ENCODE assay signal across 8 mouse cellular contexts in the genomic region with DNA sequence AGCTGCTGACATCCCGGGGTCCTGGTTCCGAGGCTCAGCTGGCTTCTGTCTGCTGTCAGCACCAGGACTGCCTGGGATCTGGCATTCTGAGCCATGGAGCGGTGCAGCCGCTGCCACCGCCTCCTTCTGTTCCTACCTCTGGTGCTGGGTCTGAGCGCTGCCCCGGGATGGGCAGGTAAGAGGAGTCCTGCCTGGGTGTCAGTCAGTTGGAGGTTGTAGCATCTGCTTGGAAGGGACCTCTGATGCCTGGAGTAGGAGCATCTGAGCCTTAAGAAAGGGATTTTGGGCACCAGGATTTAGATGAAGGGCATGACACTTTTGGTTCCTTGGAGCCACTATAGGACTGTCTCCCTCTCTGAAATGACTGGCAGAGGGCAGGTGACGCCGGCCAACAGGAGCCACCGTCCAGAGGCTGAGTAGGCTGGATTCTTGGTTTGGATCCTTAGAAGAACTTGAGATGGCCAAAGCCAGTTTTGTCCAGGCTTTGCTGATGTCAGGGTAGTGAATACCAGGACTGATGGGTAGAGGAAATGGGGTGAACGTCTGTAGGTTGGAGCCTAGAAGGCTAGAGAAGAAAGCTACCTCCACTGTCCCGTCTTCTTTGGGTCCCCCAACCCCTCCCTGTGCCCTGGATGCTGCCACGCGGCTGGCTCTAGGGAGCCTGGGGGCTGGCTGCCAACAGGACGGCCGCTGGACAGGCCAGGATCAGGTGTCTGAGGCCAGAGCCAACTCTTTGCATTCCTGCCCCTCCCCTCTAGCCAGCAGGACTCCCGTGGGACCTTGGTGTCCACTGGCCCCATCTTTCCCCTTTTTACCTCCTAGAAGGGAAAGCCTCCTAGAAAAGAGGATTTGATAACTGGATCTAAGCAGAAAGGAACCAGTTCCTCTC. TPM values are rescaled to one million over a fixed set of nuclear protein-coding genes. Genes with fewer than 3 reads are reported as not detected.
DNase-seq lines count a peak whose midpoint lies in the region; ATAC-seq and TF ChIP-seq lines count a peak whose summit lies in the region.

No protein-coding gene starts in this region.

- H3K36me3 ChIP-seq in forebrain, postnatal 0 days (ENCODE audit: insufficient read depth), result peaks cover 33% of the 10 kb centered on the region
- H3K36me3 ChIP-seq in hindbrain, embryonic 14.5 days (replicated peaks; ENCODE audit: control insufficient read depth, insufficient read depth), result peaks cover 34% of the 10 kb centered on the region
- H3K36me3 ChIP-seq in neural tube, embryonic 13.5 days, result peaks cover 34% of the 10 kb centered on the region

- peak; percentile 18 for DNase-seq in left cerebral cortex, adult 11 months (ENCODE audit: low spot score)
- no peak for DNase-seq in left cerebral cortex, postnatal 25 days (ENCODE audit: low spot score in 2 of 2)
- DNase-seq in forebrain, postnatal 0 days, result peak; percentile 20
- DNase-seq in hindbrain, embryonic 14.5 days (ENCODE audit: low spot score), result no peak
- DNase-seq in spleen, postnatal 14 days (ENCODE audit: low spot score in 2 of 2), result no peak

- H3K4me2 ChIP-seq in forebrain, postnatal 0 days (ENCODE audit: low read depth), result peak overlapping the region; percentile 49
- H3K4me2 ChIP-seq in hindbrain, embryonic 14.5 days (replicated peaks), result peak overlapping the region; percentile 51
- H3K4me2 ChIP-seq in neural tube, embryonic 13.5 days, result peak overlapping the region; percentile 62

- no peaks in the 10 kb centered on the region for H3K9me3 ChIP-seq in forebrain, postnatal 0 days (ENCODE audit: low read length)
- H3K9me3 ChIP-seq in hindbrain, embryonic 14.5 days (ENCODE audit: control insufficient read depth, low read length), result no peaks in the 10 kb centered on the region
- H3K9me3 ChIP-seq in neural tube, embryonic 13.5 days, result no peaks in the 10 kb centered on the region

- no peak for TF ChIP-seq POLR2A in bone marrow macrophage, adult 2 months (IDR thresholded peaks at IDR 0.05; ENCODE audit: borderline replicate concordance, low read depth, low read length)

- no peaks in the 10 kb centered on the region for H3K4me1 ChIP-seq in bone marrow macrophage, adult 2 months (ENCODE audit: control insufficient read depth, insufficient read depth, low read length)
- H3K4me1 ChIP-seq in forebrain, postnatal 0 days (ENCODE audit: insufficient read depth), result peaks cover 9% of the 10 kb centered on the region; the same call in 1 of the 2 replicates
- peaks cover 19% of the 10 kb centered on the region for H3K4me1 ChIP-seq in hindbrain, embryonic 14.5 days (replicated peaks; ENCODE audit: control insufficient read depth, insufficient read depth, low read length)
- peaks cover 43% of the 10 kb centered on the region for H3K4me1 ChIP-seq in neural tube, embryonic 13.5 days (replicated peaks)

- intact Hi-C loops in left cerebral cortex, postnatal 25 days (cut with DNase I), result no loop called here

- peak; percentile 18 for ATAC-seq in forebrain, postnatal 0 days
- no peak for ATAC-seq in hindbrain, embryonic 14.5 days (ENCODE audit: low FRiP score)
- ATAC-seq in neural tube, embryonic 13.5 days (ENCODE audit: low read depth), result peak; percentile 8; the same call in 1 of the 2 replicates
- ATAC-seq in inflammation-experienced regulatory T-cells, adult 6 months, result no peak

- peak overlapping the region; percentile 40; the same call in 1 of the 2 replicates for H3K9ac ChIP-seq in forebrain, postnatal 0 days
- peak overlapping the region; percentile 52; the same call in 1 of the 2 replicates for H3K9ac ChIP-seq in hindbrain, embryonic 14.5 days
- peak overlapping the region; percentile 67 for H3K9ac ChIP-seq in neural tube, embryonic 13.5 days

- no peak overlapping the region for H3K4me3 ChIP-seq in bone marrow macrophage, adult 2 months (ENCODE audit: insufficient read depth, low read length)
- peak overlapping the region; percentile 20 for H3K4me3 ChIP-seq in forebrain, postnatal 0 days (ENCODE audit: low read depth, low read length)
- H3K4me3 ChIP-seq in hindbrain, embryonic 14.5 days (replicated peaks; ENCODE audit: low read length), result peak overlapping the region; percentile 14
- H3K4me3 ChIP-seq in neural tube, embryonic 13.5 days, result peak overlapping the region; percentile 28

- no peak overlapping the region for H3K27ac ChIP-seq in bone marrow macrophage, adult 2 months (ENCODE audit: insufficient read depth, low read depth, low read length)
- no peak overlapping the region for H3K27ac ChIP-seq in forebrain, postnatal 0 days (ENCODE audit: low read depth, low read length)
- no peak overlapping the region for H3K27ac ChIP-seq in hindbrain, embryonic 14.5 days
- no peak overlapping the region for H3K27ac ChIP-seq in neural tube, embryonic 13.5 days (replicated peaks)

- WGBS in forebrain, postnatal 0 days, result 27% methylated on average over 17 of the region's 17 CpGs
- 33% methylated on average over 17 of the region's 17 CpGs for WGBS in hindbrain, embryonic 14.5 days
- 22% methylated on average over 17 of the region's 17 CpGs for WGBS in neural tube, embryonic 13.5 days

- no peaks in the 10 kb centered on the region for H3K27me3 ChIP-seq in forebrain, postnatal 0 days (ENCODE audit: insufficient read depth, low read length)
- H3K27me3 ChIP-seq in hindbrain, embryonic 14.5 days (ENCODE audit: control insufficient read depth, insufficient read depth, low read length), result no peaks in the 10 kb centered on the region
- no peaks in the 10 kb centered on the region for H3K27me3 ChIP-seq in neural tube, embryonic 13.5 days

- 0 out of 2 replicates have a peak, but pooled peaks have one; percentile 7 for TF ChIP-seq CTCF in bone marrow macrophage, adult 2 months (IDR thresholded peaks at IDR 0.05; ENCODE audit: low read depth, low read length)
- TF ChIP-seq CTCF in forebrain, postnatal 0 days (IDR thresholded peaks at IDR 0.05; ENCODE audit: low read depth), result no peak

RNA-seq across cellular contexts. Expression of a gene that starts 0.6 kb away (rescaled TPM):
- 10 to 100 TPM; 14.1 to 14.6 TPM for total RNA-seq in left cerebral cortex, postnatal 25 days (2021)
- 0.51 and 0.61 TPM in 2 replicates for polyA plus RNA-seq in bone marrow macrophage, adult 2 months (2012; ENCODE audit: insufficient read depth, insufficient read length, missing spikeins)
- 10.2 and 28.0 TPM in 2 replicates for total RNA-seq in forebrain, postnatal 0 days (2014; rRNA removed)
- polyA plus RNA-seq in forebrain, postnatal 0 days (2015; fragmentation: Nextera tagmentation; extraction: Ambion mirVana), result 1.2 and 2.1 TPM in 2 replicates
- polyA plus RNA-seq in hindbrain, embryonic 14.5 days (2014; fragmentation: Nextera tagmentation; extraction: Ambion mirVana), result 2.7 and 3.4 TPM in 2 replicates
- 4.5 and 4.7 TPM in 2 replicates for polyA plus RNA-seq in neural tube, embryonic 13.5 days (2015; fragmentation: Nextera tagmentation; extraction: Ambion mirVana)
- polyA plus RNA-seq in inflammation-experienced regulatory T-cells, adult 6 months (2017; shearing (Covaris generic)), result under 1 TPM in 1 of 3 experiments, not detected in 2; 0.21 TPM

RNA-seq across cellular contexts. Expression of a gene that starts 8.2 kb away (rescaled TPM):
- 10 to 100 TPM; 79.5 to 83.1 TPM for total RNA-seq in left cerebral cortex, postnatal 25 days (2021)
- 50.2 and 51.9 TPM in 2 replicates for polyA plus RNA-seq in bone marrow macrophage, adult 2 months (2012; ENCODE audit: insufficient read depth, insufficient read length, missing spikeins)
- total RNA-seq in forebrain, postnatal 0 days (2014; rRNA removed), result 56.2 and 60.8 TPM in 2 replicates
- 58.1 and 58.4 TPM in 2 replicates for polyA plus RNA-seq in forebrain, postnatal 0 days (2015; fragmentation: Nextera tagmentation; extraction: Ambion mirVana)
- 32.2 and 34.5 TPM in 2 replicates for polyA plus RNA-seq in hindbrain, embryonic 14.5 days (2014; fragmentation: Nextera tagmentation; extraction: Ambion mirVana)
- polyA plus RNA-seq in neural tube, embryonic 13.5 days (2015; fragmentation: Nextera tagmentation; extraction: Ambion mirVana), result 57.4 and 57.5 TPM in 2 replicates
- polyA plus RNA-seq in inflammation-experienced regulatory T-cells, adult 6 months (2017; shearing (Covaris generic)), result 10 to 100 TPM in 2 of 3 experiments, 1 to 10 TPM in 1; 7.8 to 10.6 (median 10.1) TPM

RNA-seq across cellular contexts. Expression of a gene that starts 8.3 kb away (rescaled TPM):
- 10 to 100 TPM; 96.2 to 98.6 TPM for total RNA-seq in left cerebral cortex, postnatal 25 days (2021)
- 62.3 and 70.1 TPM in 2 replicates for polyA plus RNA-seq in bone marrow macrophage, adult 2 months (2012; ENCODE audit: insufficient read depth, insufficient read length, missing spikeins)
- 126 and 161 TPM in 2 replicates for total RNA-seq in forebrain, postnatal 0 days (2014; rRNA removed)
- 124 and 138 TPM in 2 replicates for polyA plus RNA-seq in forebrain, postnatal 0 days (2015; fragmentation: Nextera tagmentation; extraction: Ambion mirVana)
- polyA plus RNA-seq in hindbrain, embryonic 14.5 days (2014; fragmentation: Nextera tagmentation; extraction: Ambion mirVana), result 87.1 and 97.0 TPM in 2 replicates
- polyA plus RNA-seq in neural tube, embryonic 13.5 days (2015; fragmentation: Nextera tagmentation; extraction: Ambion mirVana), result 158 and 161 TPM in 2 replicates
- polyA plus RNA-seq in inflammation-experienced regulatory T-cells, adult 6 months (2017; shearing (Covaris generic)), result 10 to 100 TPM; 40.8 to 49.3 (median 44.7) TPM

RNA-seq across cellular contexts. Expression of a gene that starts 11.9 kb away (rescaled TPM):
- 10 to 100 TPM; 33.3 to 35.1 TPM for total RNA-seq in left cerebral cortex, postnatal 25 days (2021)
- 64.2 and 78.0 TPM in 2 replicates for polyA plus RNA-seq in bone marrow macrophage, adult 2 months (2012; ENCODE audit: insufficient read depth, insufficient read length, missing spikeins)
- total RNA-seq in forebrain, postnatal 0 days (2014; rRNA removed), result 39.1 and 58.0 TPM in 2 replicates
- 54.6 and 55.7 TPM in 2 replicates for polyA plus RNA-seq in forebrain, postnatal 0 days (2015; fragmentation: Nextera tagmentation; extraction: Ambion mirVana)
- 64.3 and 67.3 TPM in 2 replicates for polyA plus RNA-seq in hindbrain, embryonic 14.5 days (2014; fragmentation: Nextera tagmentation; extraction: Ambion mirVana)
- 61.7 and 65.0 TPM in 2 replicates for polyA plus RNA-seq in neural tube, embryonic 13.5 days (2015; fragmentation: Nextera tagmentation; extraction: Ambion mirVana)
- polyA plus RNA-seq in inflammation-experienced regulatory T-cells, adult 6 months (2017; shearing (Covaris generic)), result 10 to 100 TPM; 28.0 to 31.5 (median 30.7) TPM

RNA-seq across cellular contexts. Expression of a gene that starts 15.3 kb away (rescaled TPM):
- total RNA-seq in left cerebral cortex, postnatal 25 days (2021), result 10 to 100 TPM; 28.4 to 32.2 TPM
- polyA plus RNA-seq in bone marrow macrophage, adult 2 months (2012; ENCODE audit: insufficient read depth, insufficient read length, missing spikeins), result 22.8 and 22.9 TPM in 2 replicates
- total RNA-seq in forebrain, postnatal 0 days (2014; rRNA removed), result 20.7 and 21.4 TPM in 2 replicates
- 15.7 and 19.0 TPM in 2 replicates for polyA plus RNA-seq in forebrain, postnatal 0 days (2015; fragmentation: Nextera tagmentation; extraction: Ambion mirVana)
- polyA plus RNA-seq in hindbrain, embryonic 14.5 days (2014; fragmentation: Nextera tagmentation; extraction: Ambion mirVana), result 6.3 and 7.8 TPM in 2 replicates
- polyA plus RNA-seq in neural tube, embryonic 13.5 days (2015; fragmentation: Nextera tagmentation; extraction: Ambion mirVana), result 19.3 and 22.4 TPM in 2 replicates
- 1 to 10 TPM; 1.6 to 2.8 (median 2.5) TPM for polyA plus RNA-seq in inflammation-experienced regulatory T-cells, adult 6 months (2017; shearing (Covaris generic))

Comparison
In these comparisons a context has a peak if more than half of its experiments do, and no peak if none do; other contexts are left out.
1. DNase-seq: peak in left cerebral cortex, adult 11 months (single experiment) and forebrain, postnatal 0 days (single experiment); none in left cerebral cortex, postnatal 25 days (0 of 2), hindbrain, embryonic 14.5 days (single experiment) and spleen, postnatal 14 days (0 of 2).
2. ATAC-seq: peak in forebrain, postnatal 0 days (single experiment) and neural tube, embryonic 13.5 days (single experiment); none in hindbrain, embryonic 14.5 days (single experiment) and inflammation-experienced regulatory T-cells, adult 6 months (single experiment).
3. Peak in every context shown above with its lines, with median percentiles within 50 percentile points of each other: H3K4me2 ChIP-seq and H3K9ac ChIP-seq.